Mouse (Mus musculus) heart, embryonic 11.5 days (tissue): ENCODE data around the gene Pdxk. TPM values are rescaled to one million over a fixed set of nuclear protein-coding genes. Genes with fewer than 3 reads are reported as not detected.
"Not testable (repeated sequence)": the region's sequence is repeated elsewhere in the genome, so short reads cannot be mapped to it uniquely, and the experiment has no call there.

Experiments used
- ATAC-seq: fragments of 200-750 bp; cut with Nextera tagmentation; replicated peaks from 2 replicates; pipeline ENCODE4 v1.8.0; 2017; ENCODE audit warnings: moderate library complexity; ENCODE audit not compliant: insufficient number of reproducible peaks, low FRiP score, low TSS enrichment
- H3K27ac ChIP-seq: fragments of 300-500 bp; sonication (generic); 2 replicates; pipeline ENCODE4 v1.5.1; 2014; ENCODE audit warnings: mild to moderate bottlenecking, low read depth, low read length
- H3K27me3 ChIP-seq: fragments of 300-500 bp; sonication (generic); 2 replicates; pipeline ENCODE4 v1.6.1; 2014; ENCODE audit warnings: mild to moderate bottlenecking, low read length, mixed read lengths; ENCODE audit not compliant: control insufficient read depth, insufficient read depth
- H3K36me3 ChIP-seq: fragments of 300-500 bp; sonication (generic); 2 replicates; pipeline ENCODE4 v1.6.1; 2014; ENCODE audit warnings: mild to moderate bottlenecking, low read length, moderate library complexity, mixed read lengths; ENCODE audit not compliant: control insufficient read depth, insufficient read depth
- H3K4me1 ChIP-seq: fragments of 300-500 bp; sonication (generic); 2 replicates; pipeline ENCODE4 v1.6.1; 2014; ENCODE audit warnings: low read length; ENCODE audit not compliant: control insufficient read depth, insufficient read depth
- H3K4me2 ChIP-seq: fragments of 300-500 bp; sonication (generic); 2 replicates; pipeline ENCODE4 v1.6.1; 2014; ENCODE audit warnings: mild to moderate bottlenecking, moderate library complexity
- H3K4me3 ChIP-seq: fragments of 300-500 bp; sonication (generic); 2 replicates; pipeline ENCODE4 v1.5.1; 2014; ENCODE audit warnings: low read depth, low read length
- H3K9ac ChIP-seq: fragments of 300-500 bp; sonication (generic); 2 replicates; pipeline ENCODE4 v1.6.1; 2014; ENCODE audit warnings: mild to moderate bottlenecking, low read depth, low read length, moderate library complexity
- H3K9me3 ChIP-seq: fragments of 300-500 bp; sonication (generic); replicated peaks from 2 replicates; pipeline ENCODE4 v1.6.1; 2016; ENCODE audit warnings: low read length; ENCODE audit not compliant: control insufficient read depth
- WGBS: fragments of 180-500 bp; shearing (Covaris S2); extraction: QIAGEN DNeasy Blood & Tissue Kit; methylation state at CpG from one replicate; pipeline ENCODE4 v1.1.7; 2014; ENCODE audit not compliant: insufficient replicate concordance; 5-methylcytosine and 5-hydroxymethylcytosine counted together
- polyA plus RNA-seq: library from polyadenylated mRNA; unstranded; fragments of >200 nt; fragmentation: Nextera tagmentation; extraction: Ambion mirVana; gene quantifications from 2 replicates; pipeline ENCODE4 v1.2.1, GENCODE M21; 2014

The Pdxk gene
- polyA plus RNA-seq, result 4.2 and 4.3 TPM in 2 replicates

DNA sequence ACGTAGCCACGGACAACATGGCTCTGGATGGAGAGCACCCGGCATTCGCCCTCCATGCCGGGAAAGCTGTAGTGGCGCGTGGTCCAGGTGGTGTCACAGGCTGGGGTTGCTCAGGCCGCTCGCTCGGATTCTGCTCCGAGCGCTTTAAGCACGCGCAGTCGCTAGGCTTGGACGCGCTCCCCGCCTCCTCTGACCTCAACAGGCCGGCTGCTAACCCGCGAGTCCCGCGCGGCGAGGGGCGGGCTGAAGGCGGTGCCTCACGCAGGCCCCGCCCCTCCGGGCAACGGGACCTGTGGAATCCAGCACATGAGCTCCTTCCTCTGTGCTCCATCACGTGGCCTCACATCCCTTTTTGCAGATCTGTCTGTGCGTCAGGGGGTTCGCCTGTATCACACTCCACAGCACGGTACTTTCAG, at the start of gene Pdxk:
Gene Pdxk (minus strand): TSS at position 184 of the 416 bp plus-strand sequence.
- WGBS, result under 1% methylated on average over 35 of the region's 35 CpGs
- Histone ChIP-seq H3K4me2 (peak within 1 kb of the TSS; percentile 97), H3K9ac (peak within 1 kb of the TSS; percentile 70), H3K4me1 (peaks cover 7% of the 10 kb centered on the region; the same call in 1 of the 2 replicates), H3K9me3 (no peaks in the 10 kb centered on the region), H3K27ac (peak within 1 kb of the TSS; percentile 50; the same call in 1 of the 2 replicates), H3K36me3 (no peaks in the 10 kb centered on the region), H3K4me3 (peak within 1 kb of the TSS; percentile 72), H3K27me3 (no peaks in the 10 kb centered on the region)
- ATAC-seq, result peak; percentile 91

DNA sequence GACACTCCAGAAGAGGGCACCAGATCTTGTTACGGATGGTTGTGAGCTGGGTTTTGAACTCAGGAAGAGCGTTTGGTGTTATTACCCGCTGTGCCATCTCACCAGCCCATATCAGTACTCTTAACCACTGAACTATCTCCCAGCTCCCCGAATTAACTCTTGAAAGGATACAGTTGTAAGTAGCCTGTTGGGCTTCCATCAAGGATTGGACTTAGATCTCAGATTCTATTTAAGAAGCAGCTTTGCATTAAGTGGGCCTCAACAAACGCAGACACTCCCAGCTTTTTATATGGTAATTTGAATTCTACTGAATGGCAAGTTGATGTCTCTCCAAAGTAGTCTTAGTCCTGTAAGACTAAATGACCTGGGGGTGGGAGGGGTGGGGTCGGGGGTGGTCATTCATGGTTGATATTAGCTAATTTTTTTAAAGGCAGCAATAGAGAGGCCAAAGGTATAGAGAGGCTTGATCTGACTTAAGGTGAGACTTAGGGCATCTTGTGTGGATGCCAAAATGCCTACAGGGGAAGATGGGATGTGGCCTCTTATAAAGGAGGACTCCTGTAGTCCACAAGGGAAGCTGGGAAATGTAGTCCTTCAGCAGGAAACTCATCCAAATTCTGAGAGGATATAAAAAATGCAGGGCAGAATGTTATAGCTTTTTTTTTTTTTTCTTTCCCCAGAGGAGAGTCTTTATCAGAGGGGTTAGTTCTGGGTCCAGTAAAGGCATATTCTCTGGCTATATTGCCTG, 38.4 kb upstream of the Pdxk start:
- Histone ChIP-seq H3K27ac (no peak overlapping the region), H3K4me2 (no peak overlapping the region), H3K4me1 (no peaks in the 10 kb centered on the region), H3K36me3 (no peaks in the 10 kb centered on the region), H3K4me3 (no peak overlapping the region), H3K9me3 (no peaks in the 10 kb centered on the region), H3K27me3 (no peaks in the 10 kb centered on the region), H3K9ac (no peak overlapping the region)
- ATAC-seq, result no peak
- 70% methylated on average over 6 of the region's 6 CpGs for WGBS

DNA sequence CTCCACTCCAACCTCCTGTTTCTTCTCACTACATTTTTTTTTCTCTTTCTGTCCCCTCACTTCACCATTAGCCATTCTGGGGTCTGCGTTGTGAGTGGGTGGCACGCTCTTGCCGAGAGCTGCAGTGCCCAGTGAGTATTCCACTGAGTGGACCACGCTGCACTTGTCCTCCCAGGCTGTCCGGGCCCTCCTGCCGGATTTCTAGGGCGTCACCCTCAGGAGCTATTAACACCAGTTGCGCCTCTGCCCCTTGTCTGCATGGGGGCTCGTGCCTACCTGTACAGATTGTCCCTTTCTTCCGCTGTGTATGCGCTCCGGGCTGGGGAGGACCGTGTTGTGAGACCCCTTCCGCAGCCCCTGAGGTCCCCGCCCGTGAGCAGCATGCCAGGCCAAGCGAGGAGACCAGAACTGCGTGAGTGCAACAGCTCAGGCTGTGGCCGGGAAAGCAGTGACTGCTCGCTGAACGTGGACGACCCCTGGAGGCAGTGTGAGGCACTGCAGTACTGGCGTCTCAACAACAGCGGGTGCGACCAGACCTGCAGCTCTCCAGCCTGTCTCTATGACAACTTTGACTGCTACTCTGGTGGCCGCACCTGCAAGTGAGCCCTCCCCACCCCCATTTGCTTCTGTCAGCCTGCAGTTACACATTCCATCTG, 22.8 kb upstream of the Pdxk start:
- peak; percentile 66 for ATAC-seq
- peak overlapping the region; percentile 66 for H3K4me2 ChIP-seq
- no peak overlapping the region for H3K27ac ChIP-seq
- H3K4me1 ChIP-seq, result no peaks in the 10 kb centered on the region
- no peaks in the 10 kb centered on the region for H3K36me3 ChIP-seq
- 11% methylated on average over 26 of the region's 26 CpGs for WGBS
- H3K4me3 ChIP-seq, result peak overlapping the region; percentile 25
- H3K9me3 ChIP-seq, result no peaks in the 10 kb centered on the region
- H3K27me3 ChIP-seq, result peaks cover 21% of the 10 kb centered on the region
- peak overlapping the region; percentile 34; the same call in 1 of the 2 replicates for H3K9ac ChIP-seq

DNA sequence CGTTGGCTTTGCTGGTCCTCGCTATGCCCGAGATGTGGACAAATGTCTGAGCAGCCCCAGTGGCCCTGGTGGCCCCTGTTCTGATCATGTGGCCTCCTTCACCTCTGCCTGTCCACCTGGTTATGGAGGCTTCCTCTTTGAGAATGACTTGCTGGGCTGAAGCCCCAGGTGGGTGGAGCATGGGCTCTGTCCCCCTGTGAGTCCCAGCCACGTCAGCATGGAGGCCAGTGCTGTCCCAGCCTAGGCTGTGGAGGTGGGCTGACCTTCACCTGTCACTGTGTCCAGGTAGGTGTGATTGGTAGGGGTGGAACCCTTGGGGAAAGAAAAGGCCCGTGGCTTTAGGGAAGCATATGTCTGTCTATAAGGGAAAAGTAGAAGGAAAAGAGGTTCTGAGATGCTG, 22.1 kb upstream of the Pdxk start:
- H3K9ac ChIP-seq, result no peak overlapping the region
- no peak overlapping the region for H3K27ac ChIP-seq
- H3K27me3 ChIP-seq, result peaks cover 22% of the 10 kb centered on the region
- H3K4me3 ChIP-seq, result no peak overlapping the region
- H3K36me3 ChIP-seq, result no peaks in the 10 kb centered on the region
- WGBS, result 68% methylated on average over 5 of the region's 5 CpGs
- H3K4me1 ChIP-seq, result no peaks in the 10 kb centered on the region
- ATAC-seq, result no peak
- no peaks in the 10 kb centered on the region for H3K9me3 ChIP-seq
- no peak overlapping the region for H3K4me2 ChIP-seq

DNA sequence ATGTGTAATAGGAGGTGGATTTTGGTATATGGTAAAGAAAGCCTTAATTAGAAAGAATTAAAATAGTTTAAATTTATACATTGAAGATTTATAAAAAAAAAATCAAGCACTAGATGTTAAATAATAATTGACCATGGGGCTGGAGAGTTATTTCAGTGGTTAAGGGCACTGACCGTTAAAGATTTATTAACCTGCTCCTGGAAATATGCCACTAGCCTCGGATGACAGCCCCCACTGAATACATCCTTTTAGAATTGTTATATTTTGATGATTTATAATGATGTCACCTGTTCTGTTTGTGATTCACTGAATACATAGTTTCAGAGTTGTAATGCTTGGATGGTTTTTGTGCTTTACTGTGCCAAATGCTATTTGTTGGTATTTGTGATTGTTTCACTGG, 20.6 kb upstream of the Pdxk start:
- not testable (repeated sequence) for H3K27ac ChIP-seq, H3K4me2 ChIP-seq, ATAC-seq, H3K4me1 ChIP-seq, H3K9me3 ChIP-seq, H3K9ac ChIP-seq, H3K36me3 ChIP-seq, H3K4me3 ChIP-seq
- WGBS, result 71% methylated on average over 2 of the region's 2 CpGs
- peaks cover 22% of the 10 kb centered on the region for H3K27me3 ChIP-seq

DNA sequence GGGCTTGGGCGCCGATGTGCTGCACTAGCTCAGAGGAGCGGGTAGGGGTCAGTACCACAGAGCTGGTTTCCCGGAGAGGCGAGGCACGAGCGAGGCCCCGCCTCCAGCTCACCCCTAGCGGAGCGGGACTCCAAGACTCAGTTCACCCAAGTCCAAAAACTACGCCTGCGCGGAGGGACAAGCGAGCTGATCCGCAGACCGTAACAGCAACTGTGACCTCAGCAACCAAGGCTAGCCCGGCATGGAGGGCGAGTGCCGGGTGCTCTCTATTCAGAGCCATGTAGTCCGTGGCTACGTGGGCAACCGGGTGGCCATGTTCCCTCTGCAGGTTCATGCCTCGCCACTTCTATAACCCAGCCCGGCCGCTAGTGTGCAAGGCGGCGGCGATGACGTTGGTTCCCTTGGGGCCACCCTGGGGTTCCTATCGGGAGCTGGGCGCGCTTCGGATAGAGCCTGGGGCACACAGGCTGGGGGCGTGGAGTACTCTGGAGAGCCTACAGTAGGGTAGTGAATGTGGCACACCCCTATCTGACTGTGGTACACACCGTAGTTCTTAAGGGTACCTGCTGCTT, 17.2 kb upstream of the Pdxk start:
- H3K36me3 ChIP-seq, result no peaks in the 10 kb centered on the region
- H3K27me3 ChIP-seq, result peaks cover 13% of the 10 kb centered on the region
- peak overlapping the region; percentile 56 for H3K9ac ChIP-seq
- H3K4me2 ChIP-seq, result peak overlapping the region; percentile 91
- WGBS, result under 1% methylated on average over 35 of the region's 35 CpGs
- H3K9me3 ChIP-seq, result no peaks in the 10 kb centered on the region
- peak overlapping the region; percentile 54 for H3K4me3 ChIP-seq
- no peak overlapping the region for H3K27ac ChIP-seq
- H3K4me1 ChIP-seq, result peaks cover 5% of the 10 kb centered on the region; the same call in 1 of the 2 replicates
- ATAC-seq, result peak; percentile 91

DNA sequence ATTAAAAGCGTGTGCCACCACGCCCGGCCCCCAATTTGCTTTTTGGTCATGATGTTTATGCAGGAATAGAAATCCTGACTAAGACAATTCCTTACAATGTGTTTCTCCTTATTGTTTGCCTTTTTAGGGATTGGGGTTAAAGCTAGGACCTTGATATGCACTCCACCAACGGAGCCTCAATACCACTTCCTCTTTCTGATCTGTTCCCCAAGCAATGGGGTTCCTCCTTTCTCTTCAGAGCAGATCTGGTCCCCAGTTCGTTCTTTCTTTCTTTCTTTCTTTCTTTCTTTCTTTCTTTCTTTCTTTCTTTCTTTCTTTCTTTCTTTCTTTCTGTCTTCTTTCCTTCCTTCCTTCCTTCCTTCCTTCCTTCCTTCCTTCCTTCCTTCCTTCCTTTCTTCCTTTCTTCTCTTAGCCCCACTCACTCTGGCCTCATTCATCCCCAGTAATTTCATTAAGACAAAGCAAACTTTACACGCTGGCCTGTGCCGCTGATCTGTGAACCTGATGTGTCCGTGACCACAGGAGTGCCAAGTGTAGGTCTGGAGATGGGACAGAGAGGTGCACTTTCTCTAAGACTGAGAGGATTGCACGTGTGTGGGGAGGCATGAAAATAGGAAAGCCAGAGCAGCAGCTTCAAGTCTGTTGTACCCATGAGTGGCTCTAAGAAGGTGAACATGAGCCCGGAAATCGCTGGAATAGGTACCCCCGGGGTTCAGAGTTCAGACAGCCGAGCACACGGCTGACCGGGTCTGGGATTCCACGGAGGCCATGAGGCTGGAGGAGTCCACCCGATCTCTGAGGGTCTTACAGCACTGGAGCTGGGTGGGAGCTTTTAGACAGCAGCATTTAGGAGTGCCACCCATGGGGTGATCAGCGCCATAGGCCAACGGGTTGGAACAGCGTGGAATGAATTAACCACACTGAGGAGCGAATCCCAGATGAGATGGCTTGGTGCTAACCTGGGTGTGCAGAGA, 16.5 kb upstream of the Pdxk start:
- Histone ChIP-seq H3K4me2 (peak overlapping the region; percentile 91), H3K27me3 (peaks cover 10% of the 10 kb centered on the region; the same call in 1 of the 2 replicates), H3K4me1 (peaks cover 5% of the 10 kb centered on the region; the same call in 1 of the 2 replicates), H3K9ac (no peak overlapping the region; the same call in 1 of the 2 replicates), H3K27ac (no peak overlapping the region), H3K36me3 (no peaks in the 10 kb centered on the region), H3K4me3 (peak overlapping the region; percentile 54), H3K9me3 (no peaks in the 10 kb centered on the region)
- 38% methylated on average over 21 of the region's 21 CpGs for WGBS
- ATAC-seq, result no peak

DNA sequence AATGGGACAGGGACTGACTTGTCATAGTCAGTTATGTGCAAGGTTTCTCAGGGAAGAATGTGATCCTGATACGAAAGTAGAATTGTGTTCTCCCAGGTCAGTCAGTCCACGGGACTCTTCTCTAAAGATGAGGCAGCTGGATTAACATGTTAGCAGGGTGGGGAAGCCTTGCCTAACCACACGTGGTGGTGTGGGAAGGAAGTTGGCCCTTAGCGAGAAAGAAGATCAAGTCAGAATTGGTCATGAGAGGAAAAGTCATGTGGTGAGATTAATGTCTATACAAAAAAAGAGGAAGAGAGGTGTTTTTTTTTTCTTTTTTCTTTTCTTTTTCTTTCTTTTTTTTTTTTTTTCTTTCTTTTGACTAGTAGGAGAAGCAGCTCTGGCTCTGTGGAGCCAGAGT, 12.0 kb upstream of the Pdxk start:
- Histone ChIP-seq H3K27ac (no peak overlapping the region), H3K9ac (no peak overlapping the region), H3K36me3 (no peaks in the 10 kb centered on the region), H3K4me2 (no peak overlapping the region), H3K4me1 (peaks cover 5% of the 10 kb centered on the region; the same call in 1 of the 2 replicates), H3K9me3 (no peaks in the 10 kb centered on the region), H3K27me3 (no peaks in the 10 kb centered on the region), H3K4me3 (no peak overlapping the region)
- no peak for ATAC-seq
- WGBS, result 73% methylated on average over 4 of the region's 4 CpGs
